Mouse (Mus musculus): Measurements from ENCODE around the gene Sycp3. TPM values are rescaled to one million over a fixed set of nuclear protein-coding genes. Genes with fewer than 3 reads are reported as not detected.

Gene Sycp3
- total RNA-seq, 2 experiments from 2014 or later, result not detected

Other genes starting within 250 kb of the Sycp3 start
- 21.7 and 34.6 TPM in 2 replicates for gene Dram1, start 80.5 kb upstream of the Sycp3 start, total RNA-seq (2014; fragmentation: Nextera tagmentation)
- 24.8 and 33.2 TPM in 2 replicates for gene Dram1, start 80.5 kb upstream of the Sycp3 start, total RNA-seq (2017)
- gene Gnptab, start 80.4 kb upstream of the Sycp3 start, total RNA-seq (2014; fragmentation: Nextera tagmentation), result 80.5 and 85.2 TPM in 2 replicates
- 53.4 and 62.9 TPM in 2 replicates for gene Gnptab, start 80.4 kb upstream of the Sycp3 start, total RNA-seq (2017)
- gene Chpt1, start 44.5 kb downstream of the Sycp3 start, total RNA-seq (2014; fragmentation: Nextera tagmentation), result 13.3 and 30.8 TPM in 2 replicates
- gene Chpt1, start 44.5 kb downstream of the Sycp3 start, total RNA-seq (2017), result 23.8 and 31.7 TPM in 2 replicates
- gene Mybpc1, start 145.6 kb downstream of the Sycp3 start, total RNA-seq (2014; fragmentation: Nextera tagmentation), result not detected in 2 replicates
- gene Mybpc1, start 145.6 kb downstream of the Sycp3 start, total RNA-seq (2017), result not detected in 2 replicates
- 1.9 TPM in 1 of 2 replicates, not detected in the other for gene Spic, start 225.4 kb downstream of the Sycp3 start, total RNA-seq (2014; fragmentation: Nextera tagmentation)
- 3.1 TPM in 1 of 2 replicates, not detected in the other for gene Spic, start 225.4 kb downstream of the Sycp3 start, total RNA-seq (2017)